Mouse (Mus musculus): ENCODE measurements around the gene Scrn1.

DNA sequence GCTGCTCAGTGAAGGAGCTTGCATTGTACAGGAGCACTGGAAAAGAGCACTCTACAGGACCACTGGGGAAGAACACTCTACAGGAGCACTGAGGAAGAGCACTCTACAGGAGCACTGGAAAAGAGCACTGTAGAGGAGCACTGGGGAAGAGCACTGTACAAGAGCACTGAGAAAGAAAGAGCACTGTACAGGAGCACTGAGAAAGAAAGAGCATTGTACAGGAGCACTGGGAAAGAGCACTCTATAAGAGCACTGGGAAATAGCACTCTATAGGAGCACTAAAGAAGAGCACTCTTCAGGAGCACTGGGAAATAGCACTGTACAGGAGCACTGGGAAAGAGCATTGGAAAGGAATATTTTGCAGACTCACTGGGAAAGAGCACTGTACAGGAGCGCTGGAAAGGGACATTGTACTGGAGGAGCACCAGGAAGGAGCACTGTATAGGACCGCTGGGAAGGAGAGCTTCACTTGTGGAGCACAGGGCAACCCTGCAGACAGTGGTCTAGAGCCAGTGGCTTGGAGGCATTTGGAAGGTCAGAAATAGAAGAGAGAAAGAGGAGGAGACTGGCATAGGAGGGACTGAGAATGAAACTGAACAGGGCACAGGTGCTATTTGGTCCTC, 49.7 kb downstream of the Scrn1 start:
- no peak for TF ChIP-seq GATA1 (IDR thresholded peaks at IDR 0.05; ENCODE audit: borderline replicate concordance, low read length)
- no peak for TF ChIP-seq FLI1 (IDR thresholded peaks at IDR 0.05; ENCODE audit: low read length)

Measured in megakaryocyte, embryonic 14.5 days (primary cell).